Mouse (Mus musculus): Measurements from ENCODE around the gene Arhgef9. TPM values are rescaled to one million over a fixed set of nuclear protein-coding genes. Genes with fewer than 3 reads are reported as not detected.

Gene Arhgef9
- polyA plus RNA-seq, 1 experiment from 2014 or later = 4.5 TPM

DNA sequence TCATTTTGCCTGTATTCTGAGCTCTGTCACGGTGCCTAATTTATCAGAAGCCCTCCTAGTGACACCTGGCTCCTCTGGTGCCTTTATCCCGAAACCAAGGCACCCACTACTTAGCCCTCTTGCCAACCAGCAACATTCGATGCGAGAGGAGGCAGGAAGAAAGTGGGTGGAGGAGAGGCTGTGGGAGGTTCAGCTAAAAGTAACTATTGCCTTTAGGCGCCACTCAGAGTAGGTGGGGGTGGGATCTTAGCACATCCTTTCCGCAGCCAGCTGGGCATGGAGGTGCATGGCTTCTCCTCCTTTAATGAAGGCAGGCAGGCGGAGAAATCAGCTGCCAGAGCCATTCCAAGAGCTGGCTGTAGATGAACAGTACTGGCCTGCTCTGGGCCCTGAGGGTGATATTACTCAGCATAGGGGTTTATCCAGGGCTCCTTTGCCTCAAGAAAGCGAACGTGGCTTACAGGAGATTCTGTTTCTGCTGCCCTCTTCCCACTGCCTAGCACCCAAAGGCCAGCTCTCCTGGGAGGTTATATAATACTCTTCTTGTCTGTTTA, 39.7 kb downstream of the Arhgef9 start:
- no peak overlapping the region for H3K27ac ChIP-seq (ENCODE audit: low read depth, low read length)
- no peaks in the 10 kb centered on the region for H3K9me3 ChIP-seq (ENCODE audit: control insufficient read depth, low read length)
- H3K36me3 ChIP-seq (ENCODE audit: control insufficient read depth, insufficient read depth, low read length) = no peaks in the 10 kb centered on the region
- 48% methylated on average over 9 of the region's 9 CpGs for WGBS
- H3K4me1 ChIP-seq (replicated peaks; ENCODE audit: control insufficient read depth, insufficient read depth, low read length) = no peaks in the 10 kb centered on the region
- no peak overlapping the region for H3K4me3 ChIP-seq (ENCODE audit: low read depth, low read length)
- H3K9ac ChIP-seq (ENCODE audit: low read depth, low read length) = no peak overlapping the region
- no peak overlapping the region for H3K4me2 ChIP-seq
- DNase-seq (ENCODE audit: low spot score) (no peak), ATAC-seq (replicated peaks; ENCODE audit: low FRiP score) (no peak)
- peaks cover 7% of the 10 kb centered on the region; the same call in 1 of the 2 replicates for H3K27me3 ChIP-seq (replicated peaks; ENCODE audit: control insufficient read depth, insufficient read depth, low read length)

DNA sequence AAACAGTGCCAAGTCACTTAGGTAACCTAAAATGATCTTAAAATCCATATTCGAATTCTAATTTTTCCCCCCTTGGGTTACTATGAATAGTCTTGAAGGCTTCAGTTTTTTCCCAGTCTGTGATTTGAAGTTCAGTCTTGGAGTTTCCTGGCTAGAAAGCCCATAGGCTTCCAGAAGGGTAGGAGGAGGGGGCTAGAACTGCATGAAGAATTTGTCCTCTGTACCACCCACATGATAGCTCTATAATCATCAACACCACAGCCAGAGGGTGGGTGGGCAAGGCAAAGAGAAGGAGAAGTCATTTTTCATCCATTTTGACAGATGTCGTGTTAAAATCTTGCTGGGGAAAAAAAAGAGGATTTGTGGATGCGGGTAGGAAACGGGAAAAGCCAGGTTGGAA, 58.0 kb downstream of the Arhgef9 start:
- H3K9me3 ChIP-seq (ENCODE audit: control insufficient read depth, low read length) = no peaks in the 10 kb centered on the region
- no peak overlapping the region for H3K4me2 ChIP-seq
- 83% methylated on average over 4 of the region's 4 CpGs for WGBS
- H3K27me3 ChIP-seq (replicated peaks; ENCODE audit: control insufficient read depth, insufficient read depth, low read length) = peaks cover 3% of the 10 kb centered on the region
- no peak overlapping the region for H3K9ac ChIP-seq (ENCODE audit: low read depth, low read length)
- ATAC-seq (replicated peaks; ENCODE audit: low FRiP score) = no peak
- DNase-seq (ENCODE audit: low spot score) = no peak
- no peak overlapping the region for H3K27ac ChIP-seq (ENCODE audit: low read depth, low read length)
- no peaks in the 10 kb centered on the region for H3K36me3 ChIP-seq (ENCODE audit: control insufficient read depth, insufficient read depth, low read length)
- no peaks in the 10 kb centered on the region for H3K4me1 ChIP-seq (replicated peaks; ENCODE audit: control insufficient read depth, insufficient read depth, low read length)
- no peak overlapping the region for H3K4me3 ChIP-seq (ENCODE audit: low read depth, low read length)

DNA sequence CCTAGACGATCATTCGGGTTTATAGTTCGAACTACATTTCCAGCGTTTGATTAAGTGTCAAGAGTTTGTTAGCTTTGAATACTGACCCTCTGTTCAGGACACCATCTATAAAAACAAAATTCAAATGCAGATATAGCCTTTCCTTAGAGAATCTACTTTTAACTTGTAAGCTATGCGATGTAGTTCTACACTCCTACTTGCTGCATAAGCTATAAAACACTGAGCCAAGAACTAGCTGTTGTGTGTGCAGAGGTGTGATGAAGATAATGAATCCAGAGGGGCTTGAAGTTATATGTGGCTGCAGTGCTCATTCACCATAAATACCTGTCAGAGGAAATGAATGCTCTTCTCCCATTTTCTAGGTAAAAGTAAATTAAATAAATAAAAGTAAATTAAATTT, 63.2 kb downstream of the Arhgef9 start:
- ATAC-seq (replicated peaks; ENCODE audit: low FRiP score) = no peak
- WGBS = 86% methylated on average over 5 of the region's 5 CpGs

DNA sequence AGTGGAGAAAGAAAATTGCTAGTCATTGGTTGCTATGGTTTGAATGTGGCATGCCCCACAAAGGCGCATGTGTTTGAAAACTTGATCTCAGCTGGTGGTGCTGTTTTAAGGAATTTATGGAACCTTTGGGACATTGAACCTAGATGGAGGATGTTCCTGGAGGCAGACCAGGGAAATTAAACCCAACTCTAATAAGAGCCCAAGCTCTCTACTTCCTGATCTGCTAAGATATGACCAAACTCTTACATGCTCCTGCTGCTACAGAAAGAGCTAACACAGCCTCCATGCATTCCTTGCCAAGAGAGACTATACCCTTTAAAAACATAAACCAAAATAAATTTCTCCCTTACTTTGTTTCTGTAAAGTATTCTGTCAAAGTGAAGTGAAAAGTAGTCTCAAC, 63.7 kb downstream of the Arhgef9 start:
- Histone ChIP-seq H3K27ac (ENCODE audit: low read depth, low read length) (no peak overlapping the region), H3K36me3 (ENCODE audit: control insufficient read depth, insufficient read depth, low read length) (no peaks in the 10 kb centered on the region), H3K4me1 (replicated peaks; ENCODE audit: control insufficient read depth, insufficient read depth, low read length) (no peaks in the 10 kb centered on the region), H3K4me2 (no peak overlapping the region), H3K9me3 (ENCODE audit: control insufficient read depth, low read length) (no peaks in the 10 kb centered on the region), H3K9ac (ENCODE audit: low read depth, low read length) (no peak overlapping the region), H3K27me3 (replicated peaks; ENCODE audit: control insufficient read depth, insufficient read depth, low read length) (peaks cover 2% of the 10 kb centered on the region), H3K4me3 (ENCODE audit: low read depth, low read length) (no peak overlapping the region)
- 93% methylated on average over 1 of the region's 1 CpGs for WGBS
- ATAC-seq (replicated peaks; ENCODE audit: low FRiP score) (no peak), DNase-seq (ENCODE audit: low spot score) (no peak)

More for the DNA sequence above, 63.2 kb downstream of the Arhgef9 start:
- DNase-seq (ENCODE audit: low spot score) = no peak
- H3K27ac ChIP-seq (ENCODE audit: low read depth, low read length) = no peak overlapping the region
- H3K9ac ChIP-seq (ENCODE audit: low read depth, low read length) = no peak overlapping the region
- H3K4me1 ChIP-seq (replicated peaks; ENCODE audit: control insufficient read depth, insufficient read depth, low read length) = no peaks in the 10 kb centered on the region
- no peak overlapping the region for H3K4me2 ChIP-seq
- peaks cover 3% of the 10 kb centered on the region for H3K27me3 ChIP-seq (replicated peaks; ENCODE audit: control insufficient read depth, insufficient read depth, low read length)
- H3K9me3 ChIP-seq (ENCODE audit: control insufficient read depth, low read length) = no peaks in the 10 kb centered on the region
- no peaks in the 10 kb centered on the region for H3K36me3 ChIP-seq (ENCODE audit: control insufficient read depth, insufficient read depth, low read length)
- H3K4me3 ChIP-seq (ENCODE audit: low read depth, low read length) = no peak overlapping the region

DNA sequence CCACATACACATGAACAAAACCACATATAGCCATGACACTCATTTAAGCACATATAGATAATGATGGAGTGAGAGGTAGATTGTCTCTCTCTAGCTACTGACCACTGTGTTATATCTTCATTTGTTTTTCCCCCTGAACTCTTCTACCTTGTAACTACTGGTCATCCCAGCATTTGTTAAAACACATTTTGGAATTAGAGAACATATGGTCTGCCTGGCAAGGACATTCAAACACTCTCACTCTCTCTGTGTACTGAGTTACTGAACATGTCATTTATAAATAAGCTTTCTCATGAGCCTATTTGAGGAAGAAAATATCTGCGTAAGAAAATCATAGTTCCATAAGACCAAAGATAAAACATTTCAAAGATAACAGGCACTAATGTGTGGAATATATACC, 64.9 kb downstream of the Arhgef9 start:
- DNase-seq (ENCODE audit: low spot score) (no peak), ATAC-seq (replicated peaks; ENCODE audit: low FRiP score) (no peak)
- H3K27ac ChIP-seq (ENCODE audit: low read depth, low read length) = no peak overlapping the region
- H3K27me3 ChIP-seq (replicated peaks; ENCODE audit: control insufficient read depth, insufficient read depth, low read length) = no peaks in the 10 kb centered on the region; the same call in 1 of the 2 replicates
- H3K9ac ChIP-seq (ENCODE audit: low read depth, low read length) = no peak overlapping the region
- no peak overlapping the region for H3K4me2 ChIP-seq
- H3K4me1 ChIP-seq (replicated peaks; ENCODE audit: control insufficient read depth, insufficient read depth, low read length) = no peaks in the 10 kb centered on the region
- no peaks in the 10 kb centered on the region for H3K9me3 ChIP-seq (ENCODE audit: control insufficient read depth, low read length)
- H3K4me3 ChIP-seq (ENCODE audit: low read depth, low read length) = no peak overlapping the region
- no peaks in the 10 kb centered on the region for H3K36me3 ChIP-seq (ENCODE audit: control insufficient read depth, insufficient read depth, low read length)
- WGBS = 88% methylated on average over 1 of the region's 1 CpGs

- Histone ChIP-seq H3K36me3 (ENCODE audit: control insufficient read depth, insufficient read depth, low read length) (no peaks in the 10 kb centered on the region), H3K4me1 (replicated peaks; ENCODE audit: control insufficient read depth, insufficient read depth, low read length) (no peaks in the 10 kb centered on the region), H3K4me3 (ENCODE audit: low read depth, low read length) (no peak overlapping the region), H3K9me3 (ENCODE audit: control insufficient read depth, low read length) (no peaks in the 10 kb centered on the region), H3K4me2 (no peak overlapping the region), H3K27me3 (replicated peaks; ENCODE audit: control insufficient read depth, insufficient read depth, low read length) (no peaks in the 10 kb centered on the region), H3K9ac (ENCODE audit: low read depth, low read length) (no peak overlapping the region), H3K27ac (ENCODE audit: low read depth, low read length) (no peak overlapping the region)
- ATAC-seq (replicated peaks; ENCODE audit: low FRiP score) (no peak), DNase-seq (ENCODE audit: low spot score) (no peak)
- 79% methylated on average over 6 of the region's 6 CpGs for WGBS
Observed at GRCm38 (mm10) chrX:95123462-95123861, 73.2 kb downstream of the Arhgef9 start.

- Histone ChIP-seq H3K4me3 (ENCODE audit: low read depth, low read length) (no peak overlapping the region), H3K4me1 (replicated peaks; ENCODE audit: control insufficient read depth, insufficient read depth, low read length) (no peaks in the 10 kb centered on the region), H3K4me2 (no peak overlapping the region), H3K9me3 (ENCODE audit: control insufficient read depth, low read length) (no peaks in the 10 kb centered on the region), H3K36me3 (ENCODE audit: control insufficient read depth, insufficient read depth, low read length) (no peaks in the 10 kb centered on the region), H3K9ac (ENCODE audit: low read depth, low read length) (no peak overlapping the region), H3K27ac (ENCODE audit: low read depth, low read length) (no peak overlapping the region), H3K27me3 (replicated peaks; ENCODE audit: control insufficient read depth, insufficient read depth, low read length) (no peaks in the 10 kb centered on the region)
- no peak for ATAC-seq (replicated peaks; ENCODE audit: low FRiP score)
- no peak for DNase-seq (ENCODE audit: low spot score)
- WGBS = 70% methylated on average over 3 of the region's 3 CpGs
Observed at GRCm38 (mm10) chrX:95104361-95104760, 92.3 kb downstream of the Arhgef9 start.

GRCm38 (mm10) chrX:95087674-95088073, 109.0 kb downstream of the Arhgef9 start:
- no peak overlapping the region for H3K4me3 ChIP-seq (ENCODE audit: low read depth, low read length)
- H3K4me2 ChIP-seq = no peak overlapping the region
- ATAC-seq (replicated peaks; ENCODE audit: low FRiP score) = no peak
- no peaks in the 10 kb centered on the region for H3K9me3 ChIP-seq (ENCODE audit: control insufficient read depth, low read length)
- no peak overlapping the region for H3K9ac ChIP-seq (ENCODE audit: low read depth, low read length)
- no peaks in the 10 kb centered on the region for H3K27me3 ChIP-seq (replicated peaks; ENCODE audit: control insufficient read depth, insufficient read depth, low read length)
- no peak for DNase-seq (ENCODE audit: low spot score)
- no peak overlapping the region for H3K27ac ChIP-seq (ENCODE audit: low read depth, low read length)
- H3K4me1 ChIP-seq (replicated peaks; ENCODE audit: control insufficient read depth, insufficient read depth, low read length) = no peaks in the 10 kb centered on the region
- WGBS = 54% methylated on average over 4 of the region's 4 CpGs
- no peaks in the 10 kb centered on the region for H3K36me3 ChIP-seq (ENCODE audit: control insufficient read depth, insufficient read depth, low read length)

- Histone ChIP-seq H3K4me2 (no peak overlapping the region), H3K27me3 (replicated peaks; ENCODE audit: control insufficient read depth, insufficient read depth, low read length) (no peaks in the 10 kb centered on the region), H3K36me3 (ENCODE audit: control insufficient read depth, insufficient read depth, low read length) (no peaks in the 10 kb centered on the region), H3K27ac (ENCODE audit: low read depth, low read length) (no peak overlapping the region), H3K4me1 (replicated peaks; ENCODE audit: control insufficient read depth, insufficient read depth, low read length) (no peaks in the 10 kb centered on the region), H3K9ac (ENCODE audit: low read depth, low read length) (no peak overlapping the region), H3K9me3 (ENCODE audit: control insufficient read depth, low read length) (no peaks in the 10 kb centered on the region), H3K4me3 (ENCODE audit: low read depth, low read length) (no peak overlapping the region)
- WGBS = 47% methylated on average over 9 of the region's 9 CpGs
- no peak for DNase-seq (ENCODE audit: low spot score)
- no peak for ATAC-seq (replicated peaks; ENCODE audit: low FRiP score)
Observed at GRCm38 (mm10) chrX:95077013-95077699, 119.5 kb downstream of the Arhgef9 start.
